Mouse (Mus musculus): Measurements from ENCODE around the gene Pabpc4.
A peak's percentile ranks its signal among the peaks of the same experiment; 100 is the strongest.

Gene Pabpc4

GRCm38 (mm10) chr4:123261721-123262401, at the start of gene Pabpc4:
Pabpc4 (plus strand) TSS chr4:123262351.
- DNase-seq (ENCODE audit: low spot score in 2 of 2) = no peak

GRCm38 (mm10) chr4:123213975-123214374, 48.2 kb upstream of the Pabpc4 start:
- DNase-seq (ENCODE audit: low spot score in 2 of 2) = no peak

GRCm38 (mm10) chr4:123215367-123215766, 46.8 kb upstream of the Pabpc4 start:
- no peak for DNase-seq (ENCODE audit: low spot score in 2 of 2)

- DNase-seq (ENCODE audit: low spot score in 2 of 2) = peak in 1 of 2 experiments; percentile 26
Observed at GRCm38 (mm10) chr4:123216782-123217181, 45.4 kb upstream of the Pabpc4 start.

GRCm38 (mm10) chr4:123219720-123220357, 42.3 kb upstream of the Pabpc4 start:
- peak; percentile 37 to 63 for DNase-seq (ENCODE audit: low spot score in 2 of 2)

- no peak for DNase-seq (ENCODE audit: low spot score in 2 of 2)
Observed at GRCm38 (mm10) chr4:123220637-123221036, 41.5 kb upstream of the Pabpc4 start.

GRCm38 (mm10) chr4:123223309-123223708, 38.8 kb upstream of the Pabpc4 start:
- DNase-seq (ENCODE audit: low spot score in 2 of 2) = no peak

- DNase-seq (ENCODE audit: low spot score in 2 of 2) = no peak
Observed at GRCm38 (mm10) chr4:123225718-123226403, 36.3 kb upstream of the Pabpc4 start.

- no peak for DNase-seq (ENCODE audit: low spot score in 2 of 2)
Observed at GRCm38 (mm10) chr4:123227707-123228106, 34.4 kb upstream of the Pabpc4 start.

GRCm38 (mm10) chr4:123228270-123228669, 33.9 kb upstream of the Pabpc4 start:
- DNase-seq (ENCODE audit: low spot score in 2 of 2) = no peak

- no peak for DNase-seq (ENCODE audit: low spot score in 2 of 2)
Observed at GRCm38 (mm10) chr4:123229166-123229565, 33.0 kb upstream of the Pabpc4 start.

GRCm38 (mm10) chr4:123232841-123233240, 29.3 kb upstream of the Pabpc4 start:
- no peak for DNase-seq (ENCODE audit: low spot score in 2 of 2)

- DNase-seq (ENCODE audit: low spot score in 2 of 2) = peak in 1 of 2 experiments; percentile 20
Observed at GRCm38 (mm10) chr4:123233492-123234084, 28.6 kb upstream of the Pabpc4 start, which contains the start of gene Heyl. Heyl (plus strand) TSS chr4:123233556.

GRCm38 (mm10) chr4:123235835-123236430, 26.2 kb upstream of the Pabpc4 start:
- DNase-seq (ENCODE audit: low spot score in 2 of 2) = no peak

GRCm38 (mm10) chr4:123236431-123237031, 25.6 kb upstream of the Pabpc4 start:
- no peak for DNase-seq (ENCODE audit: low spot score in 2 of 2)

- DNase-seq (ENCODE audit: low spot score in 2 of 2) = no peak
Observed at GRCm38 (mm10) chr4:123237386-123238266, 24.5 kb upstream of the Pabpc4 start.

- no peak for DNase-seq (ENCODE audit: low spot score in 2 of 2)
Observed at GRCm38 (mm10) chr4:123239361-123240203, 22.6 kb upstream of the Pabpc4 start.

- DNase-seq (ENCODE audit: low spot score in 2 of 2) = no peak
Observed at GRCm38 (mm10) chr4:123246221-123246620, 15.9 kb upstream of the Pabpc4 start.

GRCm38 (mm10) chr4:123246651-123247050, 15.5 kb upstream of the Pabpc4 start:
- no peak for DNase-seq (ENCODE audit: low spot score in 2 of 2)
